Mouse (Mus musculus): ENCODE measurements around the gene Gm45837. TPM values are rescaled to one million over a fixed set of nuclear protein-coding genes. Genes with fewer than 3 reads are reported as not detected.

The Gm45837 gene
- total RNA-seq, 2 experiments from 2014 or later, result 3.7 TPM; not detected in 1

GRCm38 (mm10) chr7:101443093-101443492 lies 32.4 kb downstream of the Gm45837 start:
- DNase-seq, result no peak

- no peak for DNase-seq
Observed at GRCm38 (mm10) chr7:101444211-101444610, 33.5 kb downstream of the Gm45837 start.

- DNase-seq, result peak; percentile 63
Observed at GRCm38 (mm10) chr7:101449855-101450254, 39.2 kb downstream of the Gm45837 start.

GRCm38 (mm10) chr7:101450422-101451401 lies 40.0 kb downstream of the Gm45837 start:
- DNase-seq, result peak; percentile 96

- no peak for DNase-seq
Observed at GRCm38 (mm10) chr7:101452669-101453068, 42.0 kb downstream of the Gm45837 start.

- no peak for DNase-seq
Observed at GRCm38 (mm10) chr7:101453296-101453695, 42.6 kb downstream of the Gm45837 start.

GRCm38 (mm10) chr7:101453725-101454124 lies 43.0 kb downstream of the Gm45837 start:
- DNase-seq, result peak; percentile 64

GRCm38 (mm10) chr7:101454479-101454878 lies 43.8 kb downstream of the Gm45837 start:
- no peak for DNase-seq

GRCm38 (mm10) chr7:101455141-101455540 lies 44.5 kb downstream of the Gm45837 start:
- DNase-seq, result no peak

- no peak for DNase-seq
Observed at GRCm38 (mm10) chr7:101456318-101456717, 45.6 kb downstream of the Gm45837 start.

GRCm38 (mm10) chr7:101456789-101457188 lies 46.1 kb downstream of the Gm45837 start:
- no peak for DNase-seq

GRCm38 (mm10) chr7:101457283-101457682 lies 46.6 kb downstream of the Gm45837 start:
- no peak for DNase-seq

GRCm38 (mm10) chr7:101457801-101458200 lies 47.1 kb downstream of the Gm45837 start:
- no peak for DNase-seq

GRCm38 (mm10) chr7:101458278-101458781 lies 47.6 kb downstream of the Gm45837 start:
- no peak for DNase-seq

GRCm38 (mm10) chr7:101459305-101459813 lies 48.7 kb downstream of the Gm45837 start:
- no peak for DNase-seq

GRCm38 (mm10) chr7:101459923-101460607 lies 49.4 kb downstream of the Gm45837 start:
- no peak for DNase-seq

GRCm38 (mm10) chr7:101460608-101460957 lies 49.9 kb downstream of the Gm45837 start:
- DNase-seq, result no peak

- no peak for DNase-seq
Observed at GRCm38 (mm10) chr7:101461571-101461970, 50.9 kb downstream of the Gm45837 start.

- no peak for DNase-seq
Observed at GRCm38 (mm10) chr7:101462327-101463068, 51.8 kb downstream of the Gm45837 start.

- no peak for DNase-seq
Observed at GRCm38 (mm10) chr7:101463665-101464271, 53.1 kb downstream of the Gm45837 start.

- DNase-seq, result no peak
Observed at GRCm38 (mm10) chr7:101464927-101465326, 54.2 kb downstream of the Gm45837 start.

- peak; percentile 73 for DNase-seq
Observed at GRCm38 (mm10) chr7:101465392-101465791, 54.7 kb downstream of the Gm45837 start.

Measured in adrenal gland, postnatal 10 days (tissue).